Mouse (Mus musculus) heart, postnatal 0 days (tissue): ENCODE results near the gene Fstl4.

Experiments used
- CTCF ChIP-seq: IDR thresholded peaks from 2 replicates; pipeline ENCODE4 v1.5.1; 2016; ENCODE audit warnings: antibody characterized with exemption, control low read depth, low read depth
- EP300 ChIP-seq: IDR thresholded peaks from 2 replicates; pipeline ENCODE4 v1.6.1; 2016; ENCODE audit warnings: antibody characterized with exemption, low read depth

GRCm38 (mm10) chr11:53103601-53104325 lies 339.3 kb downstream of the Fstl4 start:
- no peak for TF ChIP-seq CTCF
- no peak for TF ChIP-seq EP300
